Mouse (Mus musculus): ENCODE measurements around the gene Tacc2.

- no peak for TF ChIP-seq CTCF (IDR thresholded peaks at IDR 0.05; ENCODE audit: insufficient read depth, low read depth, low read length)
- no peak for TF ChIP-seq POLR2A (IDR thresholded peaks at IDR 0.05; ENCODE audit: insufficient read depth, low read depth, low read length)
Measured at GRCm38 (mm10) chr7:130650621-130651020, 73.4 kb downstream of the Tacc2 start.
